10 mouse cellular contexts compared by ENCODE assay signal in genomic region chr1:154182396-154183076, GRCm38 (mm10). TPM values are rescaled to one million over a fixed set of nuclear protein-coding genes. Genes with fewer than 3 reads are reported as not detected.
A peak's percentile ranks its signal among the peaks of the same experiment; 100 is the strongest.
DNase-seq lines count a peak whose midpoint lies in the region; ATAC-seq and TF ChIP-seq lines count a peak whose summit lies in the region.
"Had no signal": no experiment of that assay in that cellular context is flagged by ENCODE, and none has a peak within 500 bp of the region (broad histone marks: within the 10 kb centered on the region; RNA-seq: fewer than 3 reads in every experiment).

No protein-coding gene starts in this region.

- H3K27ac ChIP-seq in liver, adult 2 months (replicated peaks; ENCODE audit: insufficient read depth, low read depth, low read length) = no peak overlapping the region; the same call in 1 of the 2 replicates
- H3K27ac ChIP-seq in liver, embryonic 12.5 days = no peak overlapping the region
- no peak overlapping the region for H3K27ac ChIP-seq in thymus, adult 2 months (ENCODE audit: control insufficient read depth, insufficient read depth, low read length)
- H3K27ac ChIP-seq: heart, embryonic 10.5 days had no signal

- no peak for TF ChIP-seq POLR2A in liver, adult 2 months (IDR thresholded peaks at IDR 0.05; ENCODE audit: extremely low read depth, insufficient read depth, low read length)
- TF ChIP-seq POLR2A in thymus, adult 2 months (IDR thresholded peaks at IDR 0.05; ENCODE audit: control insufficient read depth, extremely low read depth, insufficient read depth, low read length, poor library complexity) = no peak

- DNase-seq in liver, adult 2 months (ENCODE audit: extremely low read depth, low read depth, low spot score) = peak; percentile 85
- peak; percentile 4 for DNase-seq in NIH3T3 (ENCODE audit: low read depth)
- DNase-seq in kidney, adult 18-20 months = peak; percentile 49
- DNase-seq in lung, postnatal 36 days = peak; percentile 12
- no peak for DNase-seq in thymus, adult 2 months
- no peak for DNase-seq in urinary bladder, adult 18-20 months (ENCODE audit: low spot score in 2 of 2)
- DNase-seq: right cerebral cortex, postnatal 14 days had no signal

- peaks cover 3% of the 10 kb centered on the region; the same call in 1 of the 2 replicates for H3K4me1 ChIP-seq in liver, adult 2 months (ENCODE audit: control insufficient read depth, insufficient read depth, low read length)
- no peaks in the 10 kb centered on the region for H3K4me1 ChIP-seq in liver, embryonic 12.5 days
- H3K4me1 ChIP-seq in thymus, adult 2 months (replicated peaks; ENCODE audit: control insufficient read depth, insufficient read depth, low read length) = no peaks in the 10 kb centered on the region
- H3K4me1 ChIP-seq: heart, embryonic 10.5 days had no signal

- ATAC-seq in liver, embryonic 12.5 days = no peak
- ATAC-seq: forebrain, embryonic 14.5 days had no signal

- no peak overlapping the region for H3K9ac ChIP-seq in liver, adult 2 months (ENCODE audit: low read depth, low read length)
- no peak overlapping the region for H3K9ac ChIP-seq in liver, embryonic 12.5 days

- no peak overlapping the region for H3K4me3 ChIP-seq in liver, adult 2 months (ENCODE audit: insufficient read depth, low read depth, low read length)
- no peak overlapping the region for H3K4me3 ChIP-seq in liver, embryonic 12.5 days
- H3K4me3 ChIP-seq in thymus, adult 2 months (ENCODE audit: control insufficient read depth, insufficient read depth, low read length) = no peak overlapping the region
- H3K4me3 ChIP-seq: heart, embryonic 10.5 days had no signal

- H3K4me2 ChIP-seq in liver, embryonic 12.5 days = no peak overlapping the region

- no peaks in the 10 kb centered on the region for H3K27me3 ChIP-seq in liver, adult 2 months (ENCODE audit: control insufficient read depth, insufficient read depth, low read length)
- H3K27me3 ChIP-seq in liver, embryonic 12.5 days (replicated peaks) = no peaks in the 10 kb centered on the region
- H3K27me3 ChIP-seq in thymus, adult 2 months (ENCODE audit: control insufficient read depth, insufficient read depth, low read length) = no peaks in the 10 kb centered on the region

- no peaks in the 10 kb centered on the region for H3K9me3 ChIP-seq in liver, embryonic 12.5 days (replicated peaks)
- H3K9me3 ChIP-seq: heart, embryonic 10.5 days had no signal

- H3K36me3 ChIP-seq in liver, adult 2 months (ENCODE audit: control insufficient read depth, insufficient read depth, low read length) = no peaks in the 10 kb centered on the region
- no peaks in the 10 kb centered on the region for H3K36me3 ChIP-seq in liver, embryonic 12.5 days
- no peaks in the 10 kb centered on the region for H3K36me3 ChIP-seq in thymus, adult 2 months (ENCODE audit: control insufficient read depth, insufficient read depth, low read length)
- H3K36me3 ChIP-seq: heart, embryonic 10.5 days had no signal

- no peaks in the 10 kb centered on the region for H3K79me2 ChIP-seq in liver, adult 2 months (ENCODE audit: control insufficient read depth, insufficient read depth, low read length)

- TF ChIP-seq CTCF in liver, adult 2 months (IDR thresholded peaks at IDR 0.05; ENCODE audit: low read depth, low read length) = peak; percentile 49; the same call in 1 of the 2 replicates
- TF ChIP-seq CTCF in thymus, adult 2 months (IDR thresholded peaks at IDR 0.05; ENCODE audit: borderline replicate concordance, control insufficient read depth, extremely low read depth, insufficient read depth, low read length, poor library complexity) = no peak

- 28% methylated on average over 6 of the region's 6 CpGs for WGBS in liver, adult 2 months
- WGBS in liver, embryonic 12.5 days (ENCODE audit: insufficient replicate concordance) = 50% methylated on average over 6 of the region's 6 CpGs
- 80% methylated on average over 6 of the region's 6 CpGs for WGBS in thymus, adult 2 months

RNA-seq across cellular contexts. Expression of gene Zfp648, which starts 18.5 kb away (rescaled TPM):
- total RNA-seq in liver, adult 2 months (2014; rRNA removed) = not detected in 2 replicates
- not detected in 2 replicates for polyA plus RNA-seq in liver, adult 2 months (2012; rRNA removed)
- polyA plus RNA-seq in liver, embryonic 12.5 days (2016; fragmentation: Nextera tagmentation; extraction: Ambion mirVana) = 0.08 TPM in 2 replicates
- 0.13 TPM in 1 of 2 replicates, not detected in the other for polyA plus RNA-seq in thymus, adult 2 months (2012; rRNA removed)

Comparison
In these comparisons a context has a peak if more than half of its experiments do, and no peak if none do; other contexts are left out.
1. DNase-seq: peak in liver, adult 2 months (single experiment), NIH3T3 (single experiment), kidney, adult 18-20 months (single experiment) and lung, postnatal 36 days (single experiment); none in thymus, adult 2 months (single experiment) and urinary bladder, adult 18-20 months (0 of 2).